Mouse (Mus musculus) lung, embryonic 14.5 days (tissue): Measurements from ENCODE around the gene 5730596B20Rik. TPM values are rescaled to one million over a fixed set of nuclear protein-coding genes. Genes with fewer than 3 reads are reported as not detected.

Experiments used
- ATAC-seq: fragments of 200-750 bp; cut with Nextera tagmentation; 2 replicates; pipeline ENCODE4 v1.8.0; 2017; ENCODE audit warnings: mild to moderate bottlenecking, moderate TSS enrichment, moderate library complexity; ENCODE audit not compliant: insufficient read depth
- DNase-seq: peaks from one replicate; pipeline ENCODE4 v3.0.0-alpha.2; 2015
- H3K27ac ChIP-seq: fragments of 300-500 bp; sonication (generic); 2 replicates; pipeline ENCODE4 v1.5.1; 2014; ENCODE audit warnings: low read depth, mild to moderate bottlenecking, moderate library complexity
- H3K27me3 ChIP-seq: fragments of 300-500 bp; sonication (generic); 2 replicates; pipeline ENCODE4 v1.6.1; 2014; ENCODE audit warnings: low read length, control low read depth; ENCODE audit not compliant: insufficient read depth
- H3K36me3 ChIP-seq: fragments of 300-500 bp; sonication (generic); 2 replicates; pipeline ENCODE4 v1.6.1; 2014; ENCODE audit warnings: control low read depth; ENCODE audit not compliant: insufficient read depth
- H3K4me1 ChIP-seq: fragments of 300-500 bp; sonication (generic); 2 replicates; pipeline ENCODE4 v1.6.1; 2014; ENCODE audit warnings: antibody characterized with exemption, control low read depth; ENCODE audit not compliant: insufficient read depth
- H3K4me2 ChIP-seq: fragments of 300-500 bp; sonication (generic); 2 replicates; pipeline ENCODE4 v1.6.1; 2014; ENCODE audit warnings: mild to moderate bottlenecking
- H3K4me3 ChIP-seq: fragments of 300-500 bp; sonication (generic); 2 replicates; pipeline ENCODE4 v1.5.1; 2014; ENCODE audit warnings: low read depth, low read length
- H3K9ac ChIP-seq: fragments of 300-500 bp; sonication (generic); 2 replicates; pipeline ENCODE4 v1.6.1; 2014
- H3K9me3 ChIP-seq: fragments of 300-500 bp; sonication (generic); 2 replicates; pipeline ENCODE4 v1.6.1; 2016; ENCODE audit warnings: low read depth, low read length, control low read depth
- CTCF ChIP-seq: IDR thresholded peaks from 2 replicates; pipeline ENCODE4 v1.5.1; 2016; ENCODE audit warnings: antibody characterized with exemption, low read depth
- WGBS: fragments of 180-500 bp; shearing (Covaris S2); extraction: QIAGEN DNeasy Blood & Tissue Kit; methylation state at CpG from one replicate; pipeline ENCODE4 v1.1.7; 2014; 5-methylcytosine and 5-hydroxymethylcytosine counted together
- polyA plus RNA-seq: library from polyadenylated mRNA; unstranded; fragments of >200 nt; fragmentation: Nextera tagmentation; extraction: Ambion mirVana; gene quantifications from 2 replicates; pipeline ENCODE4 v1.2.1, GENCODE M21; 2014

5730596B20Rik gene
- polyA plus RNA-seq, 1 experiment from 2014 or later, result 2.6 TPM

GRCm38 (mm10) chr6:52189909-52190308 is 12.6 kb downstream of the 5730596B20Rik start:
- H3K27me3 ChIP-seq, result peaks cover 34% of the 10 kb centered on the region
- TF ChIP-seq CTCF, result no peak
- peak overlapping the region; percentile 70 for H3K4me3 ChIP-seq
- peaks cover 28% of the 10 kb centered on the region for H3K4me1 ChIP-seq
- ATAC-seq (no peak), DNase-seq (no peak)
- WGBS, result 11% methylated on average over 8 of the region's 8 CpGs
- peak overlapping the region; percentile 99 for H3K27ac ChIP-seq
- peaks cover 6% of the 10 kb centered on the region; the same call in 1 of the 2 replicates for H3K36me3 ChIP-seq
- peak overlapping the region; percentile 87 for H3K4me2 ChIP-seq
- no peaks in the 10 kb centered on the region for H3K9me3 ChIP-seq
- H3K9ac ChIP-seq, result peak overlapping the region; percentile 96

DNA sequence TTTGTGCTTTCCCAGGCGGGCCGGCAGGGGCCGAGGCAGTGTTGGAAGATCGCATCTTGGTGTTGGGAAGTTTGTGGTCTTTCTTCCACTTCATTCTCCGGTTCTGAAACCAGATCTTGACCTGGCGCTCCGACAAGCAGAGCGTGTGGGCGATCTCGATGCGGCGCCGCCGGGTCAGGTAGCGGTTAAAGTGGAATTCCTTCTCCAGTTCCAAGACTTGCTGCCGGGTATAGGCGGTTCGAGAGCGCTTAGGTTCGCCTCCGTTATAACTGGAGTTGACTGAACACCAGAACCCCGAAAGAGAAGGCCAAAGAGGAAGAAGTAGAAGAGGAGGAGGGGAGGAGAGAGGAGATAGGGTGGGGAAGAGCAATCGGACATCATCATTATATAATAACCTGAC is 13.1 kb downstream of the 5730596B20Rik start:
- Histone ChIP-seq H3K36me3 (peaks cover 7% of the 10 kb centered on the region; the same call in 1 of the 2 replicates), H3K9ac (peak overlapping the region; percentile 96), H3K9me3 (no peaks in the 10 kb centered on the region), H3K4me2 (peak overlapping the region; percentile 87), H3K4me3 (peak overlapping the region; percentile 70), H3K27ac (peak overlapping the region; percentile 99), H3K27me3 (peaks cover 31% of the 10 kb centered on the region), H3K4me1 (peaks cover 26% of the 10 kb centered on the region)
- DNase-seq (peak; percentile 68), ATAC-seq (no peak)
- WGBS, result 2% methylated on average over 23 of the region's 23 CpGs
- TF ChIP-seq CTCF, result peak; percentile 14; the same call in 1 of the 2 replicates

- H3K27me3 ChIP-seq, result peaks cover 25% of the 10 kb centered on the region
- H3K4me3 ChIP-seq, result peak within 1 kb of the TSS; percentile 70
- peak within 1 kb of the TSS; percentile 96 for H3K9ac ChIP-seq
- H3K36me3 ChIP-seq, result peaks cover 7% of the 10 kb centered on the region; the same call in 1 of the 2 replicates
- peak within 1 kb of the TSS; percentile 99 for H3K27ac ChIP-seq
- peak within 1 kb of the TSS; percentile 87 for H3K4me2 ChIP-seq
- DNase-seq (peak; percentile 59), ATAC-seq (no peak)
- peaks cover 25% of the 10 kb centered on the region for H3K4me1 ChIP-seq
- TF ChIP-seq CTCF, result no peak
- 1% methylated on average over 79 of the region's 102 CpGs for WGBS
- no peaks in the 10 kb centered on the region for H3K9me3 ChIP-seq
These were observed 13.9 kb downstream of the 5730596B20Rik start, which contains the start of gene Hoxa4 for GRCm38 (mm10) chr6:52190906-52191810. TSS of gene Hoxa4 (minus strand) at chr6:52191753.

DNA sequence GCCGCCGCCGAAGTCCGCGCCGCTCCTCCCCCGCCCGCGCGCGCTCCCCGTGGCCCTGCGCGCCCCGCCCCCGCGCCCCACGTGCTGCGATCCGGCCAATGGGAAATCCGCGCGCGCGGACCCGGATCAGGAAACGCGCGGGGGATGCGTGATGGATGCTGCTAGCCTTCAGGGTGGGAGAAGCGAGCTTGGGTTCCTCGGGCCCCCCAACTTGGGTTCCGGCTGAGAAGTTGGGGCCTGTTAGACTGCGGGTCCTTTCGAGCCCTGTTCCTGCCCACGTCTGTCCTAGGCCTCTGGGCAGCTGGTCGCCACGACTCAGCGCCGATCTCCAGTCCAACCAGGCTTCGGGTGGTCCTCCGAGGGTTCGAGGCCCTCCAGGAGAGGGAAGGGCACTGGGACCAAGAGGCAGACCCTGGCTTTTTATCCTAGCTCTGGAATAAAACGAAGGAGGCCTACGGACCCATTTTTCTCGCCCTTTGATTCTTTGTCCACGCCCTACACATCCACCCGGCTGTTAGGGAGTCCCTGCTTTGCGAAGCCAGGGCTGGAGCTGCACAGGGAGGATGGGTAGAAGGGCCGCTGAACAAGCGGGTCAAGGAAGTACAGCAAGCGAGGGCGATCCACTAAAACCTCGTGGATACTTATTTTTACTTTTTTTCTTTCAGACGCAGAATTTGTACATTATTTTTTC is 14.7 kb downstream of the 5730596B20Rik start:
- peak; percentile 52 for ATAC-seq
- peak; percentile 94 for DNase-seq
- H3K9ac ChIP-seq, result peak overlapping the region; percentile 71
- no peaks in the 10 kb centered on the region for H3K9me3 ChIP-seq
- no peak for TF ChIP-seq CTCF
- H3K4me2 ChIP-seq, result peak overlapping the region; percentile 87
- WGBS, result under 1% methylated on average over 55 of the region's 55 CpGs
- peak overlapping the region; percentile 95 for H3K27ac ChIP-seq
- H3K27me3 ChIP-seq, result peaks cover 24% of the 10 kb centered on the region
- H3K4me3 ChIP-seq, result peak overlapping the region; percentile 70
- peaks cover 25% of the 10 kb centered on the region for H3K4me1 ChIP-seq
- H3K36me3 ChIP-seq, result peaks cover 7% of the 10 kb centered on the region; the same call in 1 of the 2 replicates

DNA sequence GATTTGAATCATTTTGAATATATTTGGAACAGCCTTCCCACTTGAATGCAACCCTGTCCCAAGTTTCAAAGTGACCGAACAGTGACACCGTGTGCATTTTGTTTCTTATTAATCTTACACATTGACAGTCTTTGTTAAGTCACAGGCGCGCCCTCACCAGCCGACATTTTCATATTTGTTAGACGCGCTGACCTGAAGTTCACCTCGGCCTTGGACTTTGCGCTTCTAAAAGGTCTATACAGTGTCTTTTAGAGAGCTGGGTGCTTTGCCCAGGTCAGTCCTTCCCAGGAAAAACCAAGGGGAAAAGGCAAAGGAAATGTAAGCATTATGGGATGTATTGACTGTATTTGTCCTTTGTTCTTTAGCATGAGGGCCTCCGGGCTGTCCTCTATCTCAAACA is 17.4 kb downstream of the 5730596B20Rik start:
- Histone ChIP-seq H3K36me3 (peaks cover 7% of the 10 kb centered on the region; the same call in 1 of the 2 replicates), H3K4me3 (peak overlapping the region; percentile 10; the same call in 1 of the 2 replicates), H3K4me1 (peaks cover 17% of the 10 kb centered on the region), H3K4me2 (peak overlapping the region; percentile 87), H3K27me3 (peaks cover 25% of the 10 kb centered on the region), H3K27ac (peak overlapping the region; percentile 83), H3K9me3 (no peaks in the 10 kb centered on the region), H3K9ac (peak overlapping the region; percentile 46)
- no peak for TF ChIP-seq CTCF
- ATAC-seq (no peak), DNase-seq (peak; percentile 77)
- WGBS, result 5% methylated on average over 10 of the region's 10 CpGs

GRCm38 (mm10) chr6:52196811-52197210 is 19.5 kb downstream of the 5730596B20Rik start:
- no peaks in the 10 kb centered on the region for H3K9me3 ChIP-seq
- 0 out of 2 replicates have a peak, but pooled peaks have one; percentile 12 for ATAC-seq
- 6% methylated on average over 9 of the region's 9 CpGs for WGBS
- H3K4me3 ChIP-seq, result peak overlapping the region; percentile 18
- peak; percentile 70 for DNase-seq
- H3K27me3 ChIP-seq, result peaks cover 35% of the 10 kb centered on the region
- peak overlapping the region; percentile 87 for H3K4me2 ChIP-seq
- TF ChIP-seq CTCF, result no peak
- H3K4me1 ChIP-seq, result peaks cover 12% of the 10 kb centered on the region
- peak overlapping the region; percentile 38; the same call in 1 of the 2 replicates for H3K9ac ChIP-seq
- H3K36me3 ChIP-seq, result peaks cover 11% of the 10 kb centered on the region
- peak overlapping the region; percentile 97 for H3K27ac ChIP-seq
